Mouse (Mus musculus): ENCODE results near the gene Dhh. TPM values are rescaled to one million over a fixed set of nuclear protein-coding genes. Genes with fewer than 3 reads are reported as not detected.
"Not testable (repeated sequence)": the region's sequence is repeated elsewhere in the genome, so short reads cannot be mapped to it uniquely, and the experiment has no call there.

Gene Dhh
- polyA plus RNA-seq, 1 experiment from 2014 or later: 0.18 TPM

DNA sequence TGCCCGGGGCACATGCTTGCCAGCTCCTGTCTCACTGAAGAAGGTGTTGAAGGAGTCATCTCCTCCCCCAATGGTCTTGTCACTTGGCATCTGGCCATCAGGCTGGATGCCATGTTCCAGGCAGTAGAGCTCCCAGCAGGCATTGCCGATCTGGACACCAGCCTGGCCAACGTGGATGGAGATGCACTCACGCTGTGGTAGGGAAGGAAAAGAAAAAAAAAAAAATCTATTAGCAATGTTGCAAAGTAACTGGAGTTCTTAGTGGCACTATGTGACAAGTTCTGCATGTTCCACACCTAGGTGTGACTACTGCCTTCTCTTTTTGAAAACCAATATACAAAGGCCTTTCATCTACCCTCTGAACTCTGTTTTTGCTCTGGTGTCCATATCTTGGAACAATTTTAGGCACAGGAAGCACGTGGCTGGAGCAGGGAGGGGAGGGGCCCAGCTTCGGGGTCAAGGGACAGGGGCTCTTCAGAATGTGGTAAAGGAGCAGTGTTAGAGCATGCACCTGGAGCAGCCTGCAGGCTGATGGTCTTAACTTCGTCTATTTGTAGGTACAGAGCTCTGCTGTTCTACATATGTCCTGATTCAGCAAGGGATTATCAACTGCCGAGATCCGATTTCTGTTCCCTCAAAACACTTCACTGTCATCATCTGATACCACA is 34.8 kb upstream of the Dhh start:
- H3K27ac ChIP-seq (ENCODE audit: low read depth, low read length): peak overlapping the region; percentile 99
- ATAC-seq: 0 out of 2 replicates have a peak, but pooled peaks have one; percentile 16
- DNase-seq (ENCODE audit: low spot score); H3K27me3 ChIP-seq (replicated peaks; ENCODE audit: control insufficient read depth, insufficient read depth, low read length); H3K9me3 ChIP-seq (replicated peaks; ENCODE audit: control insufficient read depth, low read length): not testable (repeated sequence)
- 10% methylated on average over 8 of the region's 9 CpGs for WGBS
- peak overlapping the region; percentile 96 for H3K4me2 ChIP-seq (ENCODE audit: low read length)
- H3K36me3 ChIP-seq (ENCODE audit: control insufficient read depth, insufficient read depth, low read length): peaks cover 19% of the 10 kb centered on the region
- peaks cover 16% of the 10 kb centered on the region for H3K4me1 ChIP-seq (ENCODE audit: control insufficient read depth, insufficient read depth, low read length)
- peak overlapping the region; percentile 88 for H3K9ac ChIP-seq (ENCODE audit: low read length)
- H3K4me3 ChIP-seq (ENCODE audit: low read depth, low read length): peak overlapping the region; percentile 69

DNA sequence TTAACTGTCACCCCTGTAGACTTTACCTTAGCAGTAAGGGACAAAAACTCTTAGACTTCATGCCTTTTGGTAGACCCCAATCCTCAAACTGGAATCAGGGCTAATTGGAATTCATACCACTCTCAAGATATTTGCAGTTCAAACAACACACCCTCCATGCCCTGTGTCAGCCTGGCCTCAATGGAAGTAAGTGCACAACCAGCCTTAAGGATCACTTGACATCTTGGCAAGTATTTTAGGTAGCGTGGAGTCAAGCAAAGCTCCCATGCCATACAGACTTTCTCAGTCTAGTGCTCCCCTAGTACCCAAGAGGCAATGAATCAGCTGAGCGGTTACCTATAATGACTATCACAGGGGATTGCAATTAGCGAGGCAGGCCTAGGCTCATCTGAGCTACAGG is 32.7 kb upstream of the Dhh start:
- Histone ChIP-seq H3K9ac (ENCODE audit: low read length) (no peak overlapping the region), H3K9me3 (replicated peaks; ENCODE audit: control insufficient read depth, low read length) (no peaks in the 10 kb centered on the region), H3K27me3 (replicated peaks; ENCODE audit: control insufficient read depth, insufficient read depth, low read length) (no peaks in the 10 kb centered on the region), H3K4me1 (ENCODE audit: control insufficient read depth, insufficient read depth, low read length) (peaks cover 16% of the 10 kb centered on the region), H3K36me3 (ENCODE audit: control insufficient read depth, insufficient read depth, low read length) (peaks cover 19% of the 10 kb centered on the region), H3K27ac (ENCODE audit: low read depth, low read length) (no peak overlapping the region), H3K4me2 (ENCODE audit: low read length) (no peak overlapping the region), H3K4me3 (ENCODE audit: low read depth, low read length) (no peak overlapping the region)
- 66% methylated on average over 3 of the region's 3 CpGs for WGBS
- DNase-seq (ENCODE audit: low spot score) (no peak), ATAC-seq (no peak)

DNA sequence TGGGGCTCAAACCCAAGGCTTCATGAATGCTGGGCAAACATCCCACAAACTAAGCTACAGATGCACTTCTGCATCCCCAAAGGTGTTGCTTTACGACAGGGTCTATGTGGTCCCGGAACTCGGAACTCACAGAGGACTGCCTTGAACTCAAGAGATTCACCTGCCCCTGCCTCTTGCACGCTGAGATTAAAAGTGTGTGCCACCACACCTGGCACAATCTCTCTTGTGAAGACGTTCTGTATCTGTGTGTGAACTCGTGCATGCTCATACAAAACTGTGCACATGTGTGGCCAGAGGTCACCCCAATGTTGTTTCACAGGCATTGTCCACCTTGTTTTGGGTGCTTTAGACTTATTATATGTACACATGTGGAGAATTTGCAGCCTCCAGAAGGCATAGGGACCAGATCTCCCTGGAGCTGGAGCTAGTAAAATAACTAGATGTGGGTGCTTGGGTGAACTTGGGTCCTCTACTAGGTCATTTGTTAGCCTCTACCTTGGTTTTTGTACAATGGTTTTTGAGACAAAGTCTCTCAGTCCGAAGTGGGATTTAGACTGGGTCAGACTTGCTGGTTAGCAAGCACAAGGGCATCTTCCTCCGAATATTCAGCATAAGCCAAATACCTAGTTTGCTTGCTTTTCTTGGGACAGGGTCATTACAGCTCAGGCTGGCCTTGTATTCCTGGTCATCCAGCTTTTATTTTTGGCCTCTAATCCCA is 31.8 kb upstream of the Dhh start:
- Histone ChIP-seq H3K4me2 (ENCODE audit: low read length) (no peak overlapping the region), H3K9ac (ENCODE audit: low read length) (no peak overlapping the region), H3K9me3 (replicated peaks; ENCODE audit: control insufficient read depth, low read length) (no peaks in the 10 kb centered on the region), H3K27me3 (replicated peaks; ENCODE audit: control insufficient read depth, insufficient read depth, low read length) (no peaks in the 10 kb centered on the region), H3K4me1 (ENCODE audit: control insufficient read depth, insufficient read depth, low read length) (peaks cover 8% of the 10 kb centered on the region), H3K36me3 (ENCODE audit: control insufficient read depth, insufficient read depth, low read length) (peaks cover 19% of the 10 kb centered on the region), H3K4me3 (ENCODE audit: low read depth, low read length) (no peak overlapping the region), H3K27ac (ENCODE audit: low read depth, low read length) (no peak overlapping the region)
- DNase-seq (ENCODE audit: low spot score): no peak
- no peak for ATAC-seq
- WGBS: 46% methylated on average over 8 of the region's 8 CpGs

DNA sequence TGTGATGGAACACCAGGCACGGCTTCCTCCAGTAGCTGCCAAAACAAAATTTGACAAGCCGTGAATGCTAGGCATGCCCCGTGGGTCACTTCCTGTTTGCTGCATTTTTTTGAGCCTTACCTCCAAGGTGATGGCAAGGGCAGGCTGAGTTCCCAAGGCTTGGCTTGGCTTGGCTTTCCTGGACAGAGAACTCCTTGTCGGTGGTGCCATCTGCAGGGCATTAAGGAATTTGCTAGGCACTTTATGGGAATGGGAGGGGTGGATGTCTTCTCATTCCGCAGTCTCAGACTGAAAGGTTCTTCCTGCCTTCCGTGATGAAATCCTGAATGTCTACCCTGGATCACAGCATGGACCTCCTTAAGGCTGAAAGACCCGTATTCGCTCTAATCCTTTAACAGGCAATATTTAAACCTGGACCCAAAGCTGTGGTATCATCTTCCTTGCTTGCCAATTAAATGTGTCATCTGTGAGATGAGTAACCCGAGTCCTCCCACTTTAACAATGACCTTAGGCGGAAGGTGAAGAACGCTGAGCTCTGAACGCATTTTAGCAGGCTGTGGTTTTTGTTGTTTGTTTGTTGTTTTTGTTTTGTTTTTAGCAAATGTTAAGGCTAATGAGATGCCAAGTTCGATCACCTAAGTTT is 30.4 kb upstream of the Dhh start:
- H3K4me2 ChIP-seq (ENCODE audit: low read length): no peak overlapping the region
- no peaks in the 10 kb centered on the region for H3K27me3 ChIP-seq (replicated peaks; ENCODE audit: control insufficient read depth, insufficient read depth, low read length)
- WGBS: 15% methylated on average over 13 of the region's 13 CpGs
- H3K36me3 ChIP-seq (ENCODE audit: control insufficient read depth, insufficient read depth, low read length): peaks cover 19% of the 10 kb centered on the region
- DNase-seq (ENCODE audit: low spot score) (peak; percentile 88), ATAC-seq (peak; percentile 61; the same call in 1 of the 2 replicates)
- H3K9ac ChIP-seq (ENCODE audit: low read length): no peak overlapping the region
- H3K27ac ChIP-seq (ENCODE audit: low read depth, low read length): no peak overlapping the region
- H3K4me3 ChIP-seq (ENCODE audit: low read depth, low read length): no peak overlapping the region
- no peaks in the 10 kb centered on the region for H3K9me3 ChIP-seq (replicated peaks; ENCODE audit: control insufficient read depth, low read length)
- H3K4me1 ChIP-seq (ENCODE audit: control insufficient read depth, insufficient read depth, low read length): peaks cover 4% of the 10 kb centered on the region; the same call in 1 of the 2 replicates

DNA sequence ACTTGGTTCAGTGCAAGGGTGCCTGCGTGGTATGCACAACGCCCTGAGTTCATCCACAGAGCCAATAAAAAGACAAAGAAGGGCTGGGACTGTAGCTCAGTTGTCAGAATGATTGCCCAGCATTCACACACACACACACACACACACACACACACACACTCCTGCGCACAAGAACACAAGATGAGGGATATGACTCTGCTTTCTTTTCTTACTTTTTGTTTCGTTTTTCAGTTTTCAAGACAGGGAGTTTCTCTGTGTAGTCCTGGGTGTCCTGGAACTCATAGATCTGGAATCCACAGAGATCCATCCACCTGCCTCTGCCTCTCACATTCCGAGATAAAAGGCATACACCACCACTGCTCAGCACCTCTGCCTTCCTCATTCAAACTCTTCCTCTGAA is 29.2 kb upstream of the Dhh start:
- Histone ChIP-seq H3K27ac (ENCODE audit: low read depth, low read length) (no peak overlapping the region), H3K36me3 (ENCODE audit: control insufficient read depth, insufficient read depth, low read length) (peaks cover 14% of the 10 kb centered on the region), H3K27me3 (replicated peaks; ENCODE audit: control insufficient read depth, insufficient read depth, low read length) (no peaks in the 10 kb centered on the region), H3K9me3 (replicated peaks; ENCODE audit: control insufficient read depth, low read length) (no peaks in the 10 kb centered on the region), H3K9ac (ENCODE audit: low read length) (no peak overlapping the region), H3K4me1 (ENCODE audit: control insufficient read depth, insufficient read depth, low read length) (no peaks in the 10 kb centered on the region), H3K4me2 (ENCODE audit: low read length) (no peak overlapping the region), H3K4me3 (ENCODE audit: low read depth, low read length) (no peak overlapping the region)
- ATAC-seq (no peak), DNase-seq (ENCODE audit: low spot score) (no peak)
- 86% methylated on average over 5 of the region's 5 CpGs for WGBS

DNA sequence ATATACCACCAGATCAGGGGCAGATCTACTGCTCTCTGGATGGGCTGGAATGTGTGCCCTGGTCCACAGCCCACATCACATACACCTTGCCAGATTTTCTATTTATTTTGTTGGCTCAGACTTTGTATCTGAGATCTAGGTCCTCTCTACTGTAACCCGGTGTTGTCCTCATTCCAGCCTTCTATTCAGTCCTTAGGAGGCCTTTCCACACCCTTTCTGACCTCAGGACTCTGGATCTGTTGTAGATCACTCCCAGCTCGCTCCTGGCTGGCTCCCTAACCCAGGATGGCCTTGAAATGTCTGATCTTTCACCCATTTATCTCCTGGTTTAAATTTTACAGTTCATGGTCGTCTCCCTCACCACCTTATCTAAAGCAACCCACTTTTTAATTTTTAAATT is 26.3 kb upstream of the Dhh start:
- Histone ChIP-seq H3K4me1 (ENCODE audit: control insufficient read depth, insufficient read depth, low read length) (no peaks in the 10 kb centered on the region), H3K4me2 (ENCODE audit: low read length) (no peak overlapping the region), H3K4me3 (ENCODE audit: low read depth, low read length) (no peak overlapping the region), H3K36me3 (ENCODE audit: control insufficient read depth, insufficient read depth, low read length) (no peaks in the 10 kb centered on the region), H3K9ac (ENCODE audit: low read length) (no peak overlapping the region), H3K27me3 (replicated peaks; ENCODE audit: control insufficient read depth, insufficient read depth, low read length) (no peaks in the 10 kb centered on the region), H3K9me3 (replicated peaks; ENCODE audit: control insufficient read depth, low read length) (no peaks in the 10 kb centered on the region), H3K27ac (ENCODE audit: low read depth, low read length) (no peak overlapping the region)
- DNase-seq (ENCODE audit: low spot score): no peak
- WGBS: 75% methylated on average over 3 of the region's 3 CpGs
- ATAC-seq: no peak

DNA sequence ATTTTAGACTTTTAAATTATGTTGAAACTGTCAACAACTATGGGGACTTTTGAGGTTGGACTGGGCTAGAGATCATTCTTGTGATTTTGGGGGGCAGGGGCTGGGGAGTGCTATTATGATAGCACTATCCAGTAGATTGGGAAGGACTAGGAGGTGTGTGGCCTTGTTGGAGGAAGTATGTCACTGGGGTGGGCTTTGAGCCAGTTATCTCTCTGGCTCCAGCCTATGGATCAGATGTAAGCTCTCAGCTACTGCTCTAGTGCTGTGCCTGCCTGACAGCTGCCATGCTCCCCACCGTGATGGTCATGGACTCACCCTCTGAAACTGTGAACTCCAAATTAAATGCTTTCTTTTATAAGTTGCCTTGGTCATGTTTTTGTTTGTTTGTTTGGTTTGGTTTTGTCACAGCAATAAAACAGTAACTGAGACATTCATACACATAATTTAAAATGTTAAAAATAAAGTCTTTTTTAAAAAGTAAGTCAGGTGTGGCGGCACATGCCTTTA is 24.7 kb upstream of the Dhh start:
- WGBS: 88% methylated on average over 2 of the region's 2 CpGs
- Histone ChIP-seq H3K27ac (ENCODE audit: low read depth, low read length) (no peak overlapping the region), H3K4me1 (ENCODE audit: control insufficient read depth, insufficient read depth, low read length) (peaks cover 2% of the 10 kb centered on the region; the same call in 1 of the 2 replicates), H3K4me3 (ENCODE audit: low read depth, low read length) (no peak overlapping the region), H3K9me3 (replicated peaks; ENCODE audit: control insufficient read depth, low read length) (no peaks in the 10 kb centered on the region), H3K4me2 (ENCODE audit: low read length) (no peak overlapping the region), H3K36me3 (ENCODE audit: control insufficient read depth, insufficient read depth, low read length) (no peaks in the 10 kb centered on the region), H3K9ac (ENCODE audit: low read length) (no peak overlapping the region), H3K27me3 (replicated peaks; ENCODE audit: control insufficient read depth, insufficient read depth, low read length) (no peaks in the 10 kb centered on the region)
- ATAC-seq (no peak), DNase-seq (ENCODE audit: low spot score) (no peak)

DNA sequence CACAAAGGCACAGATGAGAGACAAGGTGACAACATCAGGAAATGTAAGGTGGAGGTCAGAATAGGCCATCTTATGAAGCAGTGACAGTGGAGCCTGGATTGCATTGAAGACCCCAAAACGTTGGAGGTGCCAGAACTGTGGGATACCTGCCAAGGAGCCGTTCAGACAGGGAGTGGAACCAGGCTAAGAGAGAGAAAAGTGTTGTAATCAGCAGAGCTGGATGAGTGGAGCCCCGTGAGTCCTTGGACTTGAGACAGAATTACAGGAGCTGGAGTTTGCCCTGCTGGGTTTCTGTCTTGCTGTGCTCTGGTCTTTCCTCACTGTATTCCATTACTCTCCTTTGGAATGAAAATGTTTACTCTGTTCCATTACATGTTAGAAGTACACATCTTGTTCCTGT is 24.2 kb upstream of the Dhh start:
- H3K27ac ChIP-seq (ENCODE audit: low read depth, low read length): no peak overlapping the region
- H3K9me3 ChIP-seq (replicated peaks; ENCODE audit: control insufficient read depth, low read length): no peaks in the 10 kb centered on the region
- no peak overlapping the region for H3K4me3 ChIP-seq (ENCODE audit: low read depth, low read length)
- ATAC-seq (no peak), DNase-seq (ENCODE audit: low spot score) (no peak)
- H3K9ac ChIP-seq (ENCODE audit: low read length): no peak overlapping the region
- H3K27me3 ChIP-seq (replicated peaks; ENCODE audit: control insufficient read depth, insufficient read depth, low read length): no peaks in the 10 kb centered on the region
- H3K4me2 ChIP-seq (ENCODE audit: low read length): no peak overlapping the region
- peaks cover 2% of the 10 kb centered on the region; the same call in 1 of the 2 replicates for H3K4me1 ChIP-seq (ENCODE audit: control insufficient read depth, insufficient read depth, low read length)
- WGBS: 58% methylated on average over 3 of the region's 3 CpGs
- H3K36me3 ChIP-seq (ENCODE audit: control insufficient read depth, insufficient read depth, low read length): no peaks in the 10 kb centered on the region

Measured in forebrain, embryonic 14.5 days (tissue).